ENCODE assay signal across 8 mouse cellular contexts in the genomic region with DNA sequence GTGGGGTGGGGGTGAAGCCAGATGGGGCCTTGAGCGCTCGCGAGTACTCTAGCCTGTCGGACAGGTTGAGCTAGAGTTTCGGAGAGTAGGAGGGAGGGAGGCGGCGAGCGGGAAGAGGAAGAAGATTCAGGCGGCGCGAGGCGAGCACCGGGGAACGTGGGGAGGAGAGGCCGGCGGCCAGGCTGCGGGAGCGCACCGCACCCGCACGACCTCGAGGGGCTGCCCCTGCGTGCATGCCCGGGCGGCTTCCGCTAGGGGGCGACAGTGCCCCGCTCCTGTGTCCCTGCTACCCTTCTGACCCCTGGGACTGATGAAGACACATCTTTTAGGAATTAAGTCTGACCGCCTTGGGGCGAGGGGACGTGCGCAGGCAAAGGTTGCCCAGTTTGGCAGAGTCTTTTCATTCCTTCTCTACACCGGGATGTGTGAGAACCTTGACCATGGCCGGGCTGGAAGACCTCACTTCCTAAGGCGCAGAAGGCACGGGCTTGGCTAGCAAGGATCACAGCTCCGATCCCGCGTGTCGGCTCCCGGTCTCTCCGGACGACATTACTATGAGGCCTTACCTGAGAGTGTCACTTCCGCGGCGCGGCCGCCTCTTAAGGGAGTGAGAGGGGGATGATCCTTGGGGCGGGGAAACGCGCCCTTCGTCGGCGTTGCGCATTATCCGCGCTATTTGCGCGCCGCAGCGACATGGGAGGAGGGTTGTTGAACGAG. TPM values are rescaled to one million over a fixed set of nuclear protein-coding genes. Genes with fewer than 3 reads are reported as not detected.
DNase-seq lines count a peak whose midpoint lies in the region; ATAC-seq and TF ChIP-seq lines count a peak whose summit lies in the region.

No protein-coding gene starts in this region.

- no peaks in the 10 kb centered on the region for H3K9me3 ChIP-seq in heart, embryonic 10.5 days
- no peaks in the 10 kb centered on the region for H3K9me3 ChIP-seq in lung, embryonic 16.5 days (ENCODE audit: control insufficient read depth, low read length)

- H3K4me1 ChIP-seq in heart, embryonic 10.5 days: peaks cover 52% of the 10 kb centered on the region
- H3K4me1 ChIP-seq in kidney, adult 2 months (ENCODE audit: control insufficient read depth, insufficient read depth, low read length): no peaks in the 10 kb centered on the region
- peaks cover 31% of the 10 kb centered on the region for H3K4me1 ChIP-seq in lung, embryonic 16.5 days (replicated peaks; ENCODE audit: control insufficient read depth, insufficient read depth, low read length)

- H3K4me3 ChIP-seq in heart, embryonic 10.5 days: peak overlapping the region; percentile 66
- H3K4me3 ChIP-seq in kidney, adult 2 months (ENCODE audit: insufficient read depth, low read depth, low read length): no peak overlapping the region
- peak overlapping the region; percentile 25 for H3K4me3 ChIP-seq in lung, embryonic 16.5 days (ENCODE audit: low read length)

- POLR2A ChIA-PET in Patski (lab: Charles Lee): no interaction called here

- in situ Hi-C loops in Patski (cut with MboI; ENCODE audit: low pct_unique_long_range_greater_than_20kb): loop anchor here (10.0 kb wide), 1 partner anchor 204 kb away; no protein-coding TSS in a partner anchor

- peaks cover 66% of the 10 kb centered on the region for H3K27me3 ChIP-seq in Patski
- H3K27me3 ChIP-seq in heart, embryonic 10.5 days (ENCODE audit: insufficient read depth, poor library complexity, severe bottlenecking): peaks cover 98% of the 10 kb centered on the region
- peaks cover 12% of the 10 kb centered on the region for H3K27me3 ChIP-seq in kidney, adult 2 months (replicated peaks; ENCODE audit: control insufficient read depth, insufficient read depth, low read length)
- H3K27me3 ChIP-seq in lung, embryonic 16.5 days (ENCODE audit: control insufficient read depth, insufficient read depth, low read depth, low read length): peaks cover 92% of the 10 kb centered on the region

- H3K27ac ChIP-seq in heart, embryonic 10.5 days: 0 out of 2 replicates have a peak overlapping the region, but pooled peaks have one; percentile 13
- no peak overlapping the region for H3K27ac ChIP-seq in kidney, adult 2 months (ENCODE audit: insufficient read depth, low read depth, low read length)
- no peak overlapping the region for H3K27ac ChIP-seq in lung, embryonic 16.5 days (ENCODE audit: low read length)

- no peak for TF ChIP-seq POLR2A in kidney, adult 2 months (IDR thresholded peaks at IDR 0.05; ENCODE audit: low read depth, low read length)

- H3K36me3 ChIP-seq in heart, embryonic 10.5 days: no peaks in the 10 kb centered on the region
- H3K36me3 ChIP-seq in kidney, adult 2 months (ENCODE audit: control insufficient read depth, insufficient read depth, low read length): no peaks in the 10 kb centered on the region
- no peaks in the 10 kb centered on the region for H3K36me3 ChIP-seq in lung, embryonic 16.5 days (ENCODE audit: control insufficient read depth, insufficient read depth, low read length)

- H3K4me2 ChIP-seq in lung, embryonic 16.5 days (ENCODE audit: low read depth, low read length): peak overlapping the region; percentile 67

- H3K9ac ChIP-seq in lung, embryonic 16.5 days (ENCODE audit: low read length): no peak overlapping the region

- ATAC-seq in Patski: peak; percentile 57
- peak; percentile 46 for ATAC-seq in lung, embryonic 16.5 days (ENCODE audit: low read depth)

- peak; percentile 35 to 45 for DNase-seq in B cell, adult 2 months
- DNase-seq in Patski (ENCODE audit: low read depth, low spot score): peak; percentile 1
- peak; percentile 92 for DNase-seq in embryo, embryonic 10.5 days (ENCODE audit: low spot score)
- DNase-seq in heart, embryonic 10.5 days (ENCODE audit: low spot score): peak; percentile 88
- peak; percentile 25 for DNase-seq in kidney, adult 2 months
- DNase-seq in retina, embryonic 14.5 days (ENCODE audit: low spot score): peak; percentile 90
- DNase-seq in yolk sac, embryonic 10.5 days (ENCODE audit: low spot score): peak; percentile 73

- WGBS in heart, embryonic 10.5 days: under 1% methylated on average over 51 of the region's 62 CpGs
- 2% methylated on average over 62 of the region's 62 CpGs for WGBS in kidney, adult 2 months
- WGBS in lung, embryonic 16.5 days: under 1% methylated on average over 60 of the region's 62 CpGs

- CTCF ChIA-PET in Patski (lab: Charles Lee): interaction anchor here (0.8 kb wide), 1 partner anchor 9 kb away, joined by 3 read pairs; no protein-coding TSS in a partner anchor

- no peak for TF ChIP-seq CTCF in Patski (IDR thresholded peaks at IDR 0.05)
- TF ChIP-seq CTCF in kidney, adult 2 months (conservative IDR thresholded peaks at IDR 0.05; ENCODE audit: insufficient read depth, insufficient read length, low read depth, low read length): peak; percentile 70

RNA-seq across cellular contexts. Expression of a gene that starts 1.1 kb away (rescaled TPM):
- polyA plus RNA-seq in Patski (2021): 0.03 TPM
- polyA plus RNA-seq in heart, embryonic 10.5 days (2016; fragmentation: Nextera tagmentation; extraction: Ambion mirVana): 0.49 and 2.3 TPM in 2 replicates
- polyA plus RNA-seq in kidney, adult 2 months (2012; rRNA removed): 0.04 TPM in 1 of 2 replicates, not detected in the other
- 0.25 and 0.47 TPM in 2 replicates for polyA plus RNA-seq in lung, embryonic 16.5 days (2015; fragmentation: Nextera tagmentation; extraction: Ambion mirVana)

Comparison
In these comparisons a context has a peak if more than half of its experiments do, and no peak if none do; other contexts are left out.
1. DNase-seq: peak in every context shown above with its lines; median percentile 92 in embryo, embryonic 10.5 days; 90 in retina, embryonic 14.5 days; 88 in heart, embryonic 10.5 days; 73 in yolk sac, embryonic 10.5 days; 40 in B cell, adult 2 months; 25 in kidney, adult 2 months; 1 in Patski.